Mouse (Mus musculus) intestine, embryonic 15.5 days (tissue): ENCODE data around the gene Ric8b. TPM values are rescaled to one million over a fixed set of nuclear protein-coding genes. Genes with fewer than 3 reads are reported as not detected.
A peak's percentile ranks its signal among the peaks of the same experiment; 100 is the strongest.

Source experiments
- ATAC-seq: fragments of 200-750 bp; cut with Nextera tagmentation; 2 replicates; pipeline ENCODE4 v1.8.0; 2017; ENCODE audit warnings: moderate TSS enrichment, moderate library complexity
- H3K27ac ChIP-seq: fragments of 300-500 bp; sonication (generic); 2 replicates; pipeline ENCODE4 v1.5.1; 2015; ENCODE audit warnings: mild to moderate bottlenecking, inconsistent platforms
- H3K27me3 ChIP-seq: fragments of 300-500 bp; sonication (generic); replicated peaks from 2 replicates; pipeline ENCODE4 v1.6.1; 2015; ENCODE audit warnings: inconsistent platforms
- H3K36me3 ChIP-seq: fragments of 300-500 bp; sonication (generic); 2 replicates; pipeline ENCODE4 v1.6.1; 2015; ENCODE audit warnings: inconsistent platforms
- H3K4me1 ChIP-seq: fragments of 300-500 bp; sonication (generic); replicated peaks from 2 replicates; pipeline ENCODE4 v1.6.1; 2015; ENCODE audit warnings: inconsistent platforms
- H3K4me2 ChIP-seq: fragments of 300-500 bp; sonication (generic); replicated peaks from 2 replicates; pipeline ENCODE4 v1.6.1; 2015; ENCODE audit warnings: mild to moderate bottlenecking, inconsistent platforms
- H3K4me3 ChIP-seq: fragments of 300-500 bp; sonication (generic); replicated peaks from 2 replicates; pipeline ENCODE4 v1.5.1; 2015; ENCODE audit warnings: inconsistent platforms
- H3K9ac ChIP-seq: fragments of 300-500 bp; sonication (generic); 2 replicates; pipeline ENCODE4 v1.6.1; 2015; ENCODE audit warnings: inconsistent platforms
- H3K9me3 ChIP-seq: fragments of 300-500 bp; sonication (generic); 2 replicates; pipeline ENCODE4 v1.6.1; 2016; ENCODE audit warnings: inconsistent platforms
- WGBS: fragments of 180-500 bp; shearing (Covaris S2); methylation state at CpG from one replicate; pipeline ENCODE4 v1.1.7; 2015; 5-methylcytosine and 5-hydroxymethylcytosine counted together
- polyA plus RNA-seq: library from polyadenylated mRNA; unstranded; fragments of >200 nt; fragmentation: Nextera tagmentation; extraction: Ambion mirVana; gene quantifications from 2 replicates; pipeline ENCODE4 v1.2.1, GENCODE M21; 2015

Gene Ric8b
- polyA plus RNA-seq, 1 experiment from 2014 or later: 18.0 TPM

GRCm38 (mm10) chr10:84896941-84897930, 20.2 kb upstream of the Ric8b start:
- Histone ChIP-seq H3K9me3 (no peaks in the 10 kb centered on the region), H3K4me2 (no peak overlapping the region), H3K4me3 (no peak overlapping the region), H3K36me3 (no peaks in the 10 kb centered on the region), H3K4me1 (peaks cover 10% of the 10 kb centered on the region; the same call in 1 of the 2 replicates), H3K27ac (no peak overlapping the region), H3K27me3 (no peaks in the 10 kb centered on the region), H3K9ac (no peak overlapping the region)
- 66% methylated on average over 9 of the region's 9 CpGs for WGBS
- no peak for ATAC-seq

- H3K9ac ChIP-seq: no peak overlapping the region
- 71% methylated on average over 3 of the region's 3 CpGs for WGBS
- no peaks in the 10 kb centered on the region for H3K9me3 ChIP-seq
- no peaks in the 10 kb centered on the region for H3K27me3 ChIP-seq
- peaks cover 12% of the 10 kb centered on the region for H3K4me1 ChIP-seq
- H3K27ac ChIP-seq: no peak overlapping the region
- no peaks in the 10 kb centered on the region for H3K36me3 ChIP-seq
- ATAC-seq: no peak
- H3K4me3 ChIP-seq: no peak overlapping the region
- H3K4me2 ChIP-seq: no peak overlapping the region
Measured at GRCm38 (mm10) chr10:84898144-84898979, 19.1 kb upstream of the Ric8b start.

DNA sequence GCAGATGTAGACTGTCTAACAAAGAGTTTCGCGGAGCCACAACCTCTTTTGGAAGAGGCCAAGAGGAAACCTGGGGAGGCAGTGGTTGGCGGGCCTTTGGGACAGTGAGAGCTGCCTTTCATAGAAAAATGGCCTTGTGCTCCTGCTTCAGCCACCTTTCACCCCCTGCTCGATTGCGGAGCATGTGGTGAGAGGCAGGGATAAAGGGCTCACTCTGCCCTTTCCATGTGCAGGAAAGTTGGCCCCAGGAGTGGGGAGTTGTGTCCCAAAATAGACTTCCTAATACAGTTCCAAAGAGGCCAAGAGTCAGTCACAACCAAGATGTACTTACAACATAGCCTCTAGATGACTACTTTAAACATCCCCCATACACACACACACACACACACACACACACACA, 15.7 kb upstream of the Ric8b start:
- Histone ChIP-seq H3K27me3 (no peaks in the 10 kb centered on the region), H3K4me1 (peaks cover 17% of the 10 kb centered on the region), H3K27ac (no peak overlapping the region), H3K36me3 (no peaks in the 10 kb centered on the region), H3K9me3 (no peaks in the 10 kb centered on the region), H3K9ac (no peak overlapping the region), H3K4me2 (no peak overlapping the region), H3K4me3 (no peak overlapping the region)
- no peak for ATAC-seq
- WGBS: 72% methylated on average over 5 of the region's 5 CpGs

GRCm38 (mm10) chr10:84902213-84902612, 15.2 kb upstream of the Ric8b start:
- 65% methylated on average over 2 of the region's 2 CpGs for WGBS
- H3K4me2 ChIP-seq: no peak overlapping the region

DNA sequence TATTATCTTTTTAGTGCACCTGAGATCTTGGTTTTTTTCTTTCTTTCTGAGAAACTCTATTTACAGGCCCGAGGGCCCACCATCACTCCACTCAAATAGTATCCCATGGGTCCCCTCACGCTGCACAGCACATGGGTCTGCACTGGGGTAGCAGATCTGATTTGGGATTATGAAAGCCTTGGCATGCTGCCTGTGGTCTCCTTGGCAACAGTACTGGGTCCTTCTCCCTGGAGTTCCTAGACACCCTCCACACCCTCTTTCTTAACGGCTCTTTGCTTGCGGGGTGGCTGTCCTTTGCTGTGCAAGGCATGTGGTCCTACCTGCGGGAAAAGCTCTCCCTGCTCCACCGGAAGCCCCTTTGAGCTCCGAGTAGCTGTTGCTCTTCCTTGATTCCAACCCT, 14.1 kb upstream of the Ric8b start:
- ATAC-seq: 0 out of 2 replicates have a peak, but pooled peaks have one; percentile 42
- H3K4me1 ChIP-seq: peaks cover 7% of the 10 kb centered on the region
- H3K9me3 ChIP-seq: no peaks in the 10 kb centered on the region
- no peaks in the 10 kb centered on the region for H3K27me3 ChIP-seq
- peak overlapping the region; percentile 49 for H3K4me2 ChIP-seq
- H3K27ac ChIP-seq: no peak overlapping the region
- 35% methylated on average over 7 of the region's 7 CpGs for WGBS
- no peak overlapping the region for H3K4me3 ChIP-seq
- H3K36me3 ChIP-seq: no peaks in the 10 kb centered on the region
- H3K9ac ChIP-seq: 0 out of 2 replicates have a peak overlapping the region, but pooled peaks have one; percentile 23

More at GRCm38 (mm10) chr10:84902213-84902612, 15.2 kb upstream of the Ric8b start:
- H3K27ac ChIP-seq: no peak overlapping the region
- H3K9me3 ChIP-seq: no peaks in the 10 kb centered on the region
- H3K27me3 ChIP-seq: no peaks in the 10 kb centered on the region
- H3K4me1 ChIP-seq: peaks cover 14% of the 10 kb centered on the region
- H3K4me3 ChIP-seq: no peak overlapping the region
- H3K36me3 ChIP-seq: no peaks in the 10 kb centered on the region
- no peak overlapping the region for H3K9ac ChIP-seq
- ATAC-seq: no peak

- Histone ChIP-seq H3K4me1 (peaks cover 7% of the 10 kb centered on the region), H3K9me3 (no peaks in the 10 kb centered on the region), H3K4me3 (no peak overlapping the region), H3K4me2 (peak overlapping the region; percentile 49), H3K27me3 (no peaks in the 10 kb centered on the region), H3K27ac (no peak overlapping the region), H3K36me3 (no peaks in the 10 kb centered on the region), H3K9ac (0 out of 2 replicates have a peak overlapping the region, but pooled peaks have one; percentile 23)
- 12% methylated on average over 5 of the region's 5 CpGs for WGBS
- 0 out of 2 replicates have a peak, but pooled peaks have one; percentile 29 for ATAC-seq
Measured at GRCm38 (mm10) chr10:84903742-84904141, 13.7 kb upstream of the Ric8b start.

DNA sequence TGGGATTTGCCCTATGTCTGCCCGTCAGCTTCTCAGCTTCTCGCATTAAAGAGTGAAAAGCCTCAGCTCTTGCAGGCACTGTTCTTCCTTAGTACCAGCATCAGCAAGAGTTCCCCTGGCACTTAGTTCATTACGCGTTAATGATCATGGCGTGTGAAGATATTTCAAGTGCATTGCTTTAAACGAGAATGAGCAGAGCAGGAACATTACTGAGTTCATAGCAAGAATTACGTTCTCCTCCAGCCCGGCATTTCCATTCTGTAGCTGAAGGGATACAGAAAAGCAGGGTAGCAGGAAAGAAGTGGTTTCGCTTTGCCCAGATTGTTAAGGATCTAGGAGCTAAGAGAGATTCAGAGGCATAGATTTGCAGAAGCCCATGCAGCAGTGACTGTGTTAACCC, 10.5 kb upstream of the Ric8b start:
- H3K27ac ChIP-seq: no peak overlapping the region
- no peaks in the 10 kb centered on the region for H3K9me3 ChIP-seq
- H3K4me1 ChIP-seq: peaks cover 7% of the 10 kb centered on the region
- no peaks in the 10 kb centered on the region for H3K27me3 ChIP-seq
- H3K9ac ChIP-seq: no peak overlapping the region
- 85% methylated on average over 9 of the region's 9 CpGs for WGBS
- H3K36me3 ChIP-seq: no peaks in the 10 kb centered on the region
- no peak for ATAC-seq
- H3K4me3 ChIP-seq: no peak overlapping the region
- no peak overlapping the region for H3K4me2 ChIP-seq

DNA sequence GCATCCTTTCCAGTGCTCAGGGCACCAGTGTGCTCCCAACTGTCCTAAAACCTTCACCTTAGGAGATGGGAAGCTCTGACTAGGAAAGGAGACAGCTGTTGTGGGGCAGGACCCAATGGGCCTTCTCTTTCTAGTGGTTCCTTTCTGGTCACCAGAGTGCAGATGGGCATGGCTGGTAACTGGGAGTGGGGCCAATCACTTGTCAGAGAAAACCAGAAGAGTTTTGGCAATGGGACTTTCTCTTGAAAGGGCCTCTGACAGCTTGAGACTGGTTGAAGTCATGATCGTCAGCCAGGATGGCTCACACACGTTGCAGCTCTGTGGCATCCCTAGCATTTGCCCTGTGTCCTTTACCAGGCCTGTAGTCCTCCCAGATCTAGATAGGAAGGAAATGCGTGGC, 9.4 kb upstream of the Ric8b start:
- Histone ChIP-seq H3K9ac (no peak overlapping the region), H3K27me3 (no peaks in the 10 kb centered on the region), H3K4me2 (no peak overlapping the region), H3K36me3 (no peaks in the 10 kb centered on the region), H3K4me3 (no peak overlapping the region), H3K27ac (no peak overlapping the region), H3K9me3 (no peaks in the 10 kb centered on the region), H3K4me1 (peaks cover 7% of the 10 kb centered on the region)
- WGBS: 91% methylated on average over 3 of the region's 3 CpGs
- ATAC-seq: no peak

DNA sequence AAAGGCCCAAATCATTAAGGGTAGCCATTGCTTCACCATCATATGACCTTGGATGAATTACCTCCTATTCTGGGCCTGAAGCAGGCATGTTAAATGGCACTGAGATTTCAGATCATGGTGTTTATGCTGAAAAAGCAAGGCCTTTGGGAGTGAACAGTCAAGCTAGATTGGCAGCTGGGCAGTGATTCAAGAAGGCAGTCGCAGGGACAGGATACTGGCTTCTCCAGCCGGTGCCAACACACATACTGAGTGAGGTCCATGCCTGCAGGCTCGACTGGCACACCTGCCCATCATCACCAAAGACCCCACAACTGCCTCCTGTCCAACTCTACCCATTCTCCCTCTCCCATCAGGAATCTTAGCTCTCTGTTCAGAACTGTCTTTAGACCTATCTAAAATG, 8.9 kb upstream of the Ric8b start:
- Histone ChIP-seq H3K27me3 (no peaks in the 10 kb centered on the region), H3K4me1 (peaks cover 4% of the 10 kb centered on the region), H3K36me3 (no peaks in the 10 kb centered on the region), H3K9me3 (no peaks in the 10 kb centered on the region), H3K27ac (no peak overlapping the region), H3K4me3 (no peak overlapping the region), H3K9ac (no peak overlapping the region), H3K4me2 (no peak overlapping the region)
- 90% methylated on average over 3 of the region's 3 CpGs for WGBS
- no peak for ATAC-seq

DNA sequence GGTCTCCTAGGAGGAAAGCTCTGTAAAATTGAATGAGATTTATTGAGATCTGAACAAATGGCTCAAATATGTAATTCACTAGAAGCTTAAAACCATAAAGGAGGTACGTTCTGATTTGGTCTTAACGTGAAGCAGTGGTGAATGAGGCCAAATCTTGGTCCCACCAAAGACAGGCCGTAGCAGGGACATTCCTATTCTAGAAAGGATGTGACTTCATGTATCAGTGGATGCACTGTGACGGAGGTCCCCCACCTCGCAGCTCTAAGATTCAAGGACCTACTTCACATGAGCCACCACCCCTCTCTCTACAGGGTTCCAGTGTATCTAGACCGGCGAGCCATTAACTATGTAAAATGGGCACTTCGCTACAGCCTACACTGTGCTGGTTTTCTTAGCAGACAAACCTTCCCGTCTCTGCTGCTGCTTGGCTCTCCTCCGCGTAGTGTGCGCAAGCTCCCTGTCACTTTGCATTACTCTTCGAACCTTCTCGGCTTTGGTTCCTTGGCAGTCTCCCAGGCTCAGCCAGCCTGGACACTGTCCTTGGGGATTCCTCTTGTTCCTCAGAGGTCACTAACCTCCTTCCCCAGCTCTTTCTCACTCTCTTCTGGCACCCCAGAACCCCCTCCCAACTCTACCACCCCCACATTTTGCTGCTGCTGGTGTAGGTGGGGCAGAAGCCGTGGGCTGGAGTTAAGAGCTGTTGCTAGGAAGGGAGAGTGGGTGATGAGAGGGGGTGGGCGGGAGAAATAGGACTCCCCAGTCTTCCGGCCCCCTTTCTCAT, 8.2 kb upstream of the Ric8b start:
- no peaks in the 10 kb centered on the region for H3K36me3 ChIP-seq
- H3K4me1 ChIP-seq: no peaks in the 10 kb centered on the region
- no peaks in the 10 kb centered on the region for H3K9me3 ChIP-seq
- ATAC-seq: no peak
- no peak overlapping the region for H3K4me3 ChIP-seq
- H3K27ac ChIP-seq: no peak overlapping the region
- 78% methylated on average over 17 of the region's 17 CpGs for WGBS
- H3K4me2 ChIP-seq: no peak overlapping the region
- no peak overlapping the region for H3K9ac ChIP-seq
- H3K27me3 ChIP-seq: no peaks in the 10 kb centered on the region

DNA sequence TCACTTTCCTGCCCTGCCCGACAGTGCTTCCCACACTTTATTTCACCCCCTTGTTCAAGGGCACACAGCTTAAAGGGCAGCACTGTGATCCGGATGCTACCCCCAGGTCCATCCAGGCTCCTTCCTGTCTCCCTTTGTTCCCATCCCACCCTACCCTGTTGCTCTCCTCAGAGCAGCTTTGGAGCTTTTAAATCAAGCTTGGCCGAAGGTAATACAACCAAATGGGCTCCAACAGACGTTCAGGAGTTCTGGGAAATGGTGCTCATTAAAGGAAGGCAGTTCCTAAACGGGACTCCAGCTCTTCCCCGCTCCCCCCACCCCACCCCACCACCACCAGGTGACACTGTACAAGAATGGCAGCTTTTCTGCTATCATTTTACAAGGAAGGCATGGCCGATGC, 7.2 kb upstream of the Ric8b start:
- no peaks in the 10 kb centered on the region for H3K9me3 ChIP-seq
- no peak for ATAC-seq
- H3K36me3 ChIP-seq: no peaks in the 10 kb centered on the region
- H3K4me2 ChIP-seq: no peak overlapping the region
- H3K27me3 ChIP-seq: no peaks in the 10 kb centered on the region
- no peak overlapping the region for H3K4me3 ChIP-seq
- no peaks in the 10 kb centered on the region for H3K4me1 ChIP-seq
- H3K27ac ChIP-seq: no peak overlapping the region
- WGBS: 53% methylated on average over 7 of the region's 7 CpGs
- no peak overlapping the region for H3K9ac ChIP-seq
